Mouse (Mus musculus) brain, adult 2 months (tissue): Measurements from ENCODE around the gene Tpcn2.

ENCODE experiments used
- DNase-seq: peaks from one replicate; pipeline ENCODE4 v3.0.0; 2011; ENCODE audit warnings: low read depth, low spot score

The Tpcn2 gene

DNA sequence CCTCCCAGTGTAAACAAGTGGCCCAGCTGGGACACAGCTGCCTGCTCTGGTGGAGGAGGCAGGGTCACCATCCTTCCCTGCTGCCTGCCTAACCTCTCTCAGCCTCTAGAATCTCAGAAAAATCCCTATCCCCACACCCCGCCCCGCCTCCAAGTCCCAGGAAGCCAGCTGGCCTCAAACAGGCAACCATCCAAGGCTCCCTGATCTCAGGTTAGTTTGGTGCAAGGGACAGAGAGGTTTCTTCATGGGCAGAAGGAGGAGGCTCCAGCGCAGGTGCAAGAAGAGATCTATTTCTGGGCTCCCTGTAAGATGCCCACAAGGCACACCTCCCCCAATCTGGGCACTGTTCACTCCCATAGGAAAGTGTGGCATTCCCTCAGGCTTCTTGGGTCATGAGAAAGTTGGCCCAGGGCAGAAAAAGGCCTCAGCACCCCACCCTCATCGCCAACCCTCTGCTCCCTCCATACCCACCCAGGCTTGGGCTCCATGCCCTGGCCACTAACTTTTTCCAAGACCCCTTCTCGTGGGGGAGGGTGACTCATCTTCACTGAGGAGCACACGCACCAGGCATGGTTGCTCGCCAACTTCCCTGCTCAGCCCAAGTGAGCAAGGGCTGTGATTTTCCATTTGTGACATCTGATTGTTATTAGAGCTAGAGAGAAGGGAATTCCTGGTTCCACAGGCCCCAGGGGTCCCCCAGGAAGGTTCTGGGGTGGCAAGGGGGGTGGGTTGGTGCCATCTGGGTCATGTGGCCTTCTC, 15.9 kb upstream of the Tpcn2 start:
- DNase-seq = peak; percentile 95

DNA sequence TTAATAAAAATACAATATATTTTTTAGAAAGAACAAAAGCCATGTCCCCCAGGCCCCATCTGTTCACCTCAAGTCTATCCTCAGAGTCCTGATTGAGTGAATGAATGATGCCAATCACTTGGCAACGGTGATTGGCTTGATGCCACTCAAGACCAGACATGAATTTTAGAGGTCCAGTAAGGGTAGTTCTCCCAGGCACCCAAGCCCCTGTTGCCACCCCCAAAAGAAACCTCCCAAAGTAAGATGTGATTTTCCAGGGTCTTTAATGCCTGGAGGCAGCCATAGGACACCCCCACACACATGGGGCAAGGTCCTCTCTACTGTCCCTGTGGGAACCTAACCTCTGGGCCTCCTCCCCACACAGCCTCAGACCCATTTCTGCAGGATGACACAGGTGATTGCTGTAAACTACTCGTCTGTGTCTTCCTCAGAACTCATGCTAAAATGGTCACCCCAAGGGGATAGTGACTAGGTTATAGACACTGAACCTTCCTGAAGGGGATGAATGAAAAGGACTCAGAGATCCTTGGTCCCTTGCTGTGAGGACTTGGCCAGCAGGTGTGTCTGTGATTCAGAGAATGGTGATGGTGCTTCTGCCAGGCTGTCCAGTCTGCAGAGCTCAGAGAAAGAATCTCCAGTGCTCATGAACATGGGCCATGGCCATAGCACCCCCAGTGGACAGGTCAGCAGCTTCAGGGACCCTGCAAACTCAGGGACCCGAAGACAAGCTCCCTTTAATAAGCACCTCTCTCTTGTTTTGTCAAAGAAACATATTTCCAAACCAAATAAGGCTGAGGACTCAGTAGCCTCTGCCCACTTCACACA, 15.1 kb upstream of the Tpcn2 start:
- DNase-seq = peak; percentile 61

DNA sequence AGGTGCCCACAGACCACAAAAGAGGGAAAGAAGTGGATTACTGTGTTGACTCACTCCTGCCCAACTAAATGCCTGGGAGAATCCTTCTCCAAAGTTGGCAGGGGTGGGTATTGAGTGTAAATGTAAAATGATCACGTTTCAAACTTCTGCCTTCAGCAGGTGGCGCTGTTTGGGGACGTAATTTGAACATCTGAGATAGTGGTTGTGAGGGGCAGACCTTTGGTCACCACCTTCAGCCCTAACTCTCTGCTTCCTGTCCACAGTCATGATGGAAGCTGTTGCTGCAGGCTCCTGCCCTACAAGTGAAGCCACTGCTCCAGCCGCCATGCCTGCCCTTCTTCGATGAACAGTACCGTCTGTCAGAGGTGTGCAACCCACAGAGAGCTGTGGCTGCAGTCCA, 10.0 kb upstream of the Tpcn2 start:
- peak; percentile 46 for DNase-seq

DNA sequence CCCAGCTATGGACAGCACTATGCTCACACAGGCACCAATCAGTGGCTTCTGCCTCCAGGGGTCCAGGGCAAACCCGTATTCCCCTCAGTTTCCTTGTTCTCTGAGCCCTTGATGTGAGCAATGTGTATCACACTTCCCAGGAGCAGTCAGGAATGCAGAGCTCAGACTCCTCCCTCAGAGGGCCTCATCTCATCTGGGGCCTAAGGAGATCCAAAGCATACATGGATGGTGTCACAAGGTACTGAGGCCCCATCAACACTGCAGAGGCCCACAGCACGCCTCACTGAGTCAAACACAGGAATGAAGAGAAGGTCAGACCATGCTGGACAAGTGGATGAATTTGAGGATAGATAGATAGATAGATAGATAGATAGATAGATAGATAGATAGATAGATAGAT, 8.9 kb upstream of the Tpcn2 start:
- DNase-seq = no peak

DNA sequence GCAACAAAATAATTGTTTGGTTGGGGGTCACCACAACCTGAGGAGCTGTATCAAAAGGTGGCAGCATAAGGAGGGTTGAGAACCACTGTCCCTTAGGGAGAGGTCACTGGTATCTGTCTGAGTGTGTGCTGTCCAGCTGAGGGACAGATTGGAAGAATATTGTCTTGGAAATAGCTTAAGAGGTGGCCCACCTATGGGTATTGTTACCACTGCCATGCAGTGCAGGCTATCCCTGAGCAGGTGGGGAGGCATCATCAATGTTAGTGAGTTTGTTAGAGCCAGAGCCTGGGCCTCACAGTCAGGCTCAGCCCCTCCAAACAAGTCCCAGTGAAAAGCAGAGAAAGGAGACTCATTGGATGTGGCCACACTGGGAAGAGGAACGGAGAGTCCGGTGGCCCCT, 8.0 kb upstream of the Tpcn2 start:
- DNase-seq = no peak

DNA sequence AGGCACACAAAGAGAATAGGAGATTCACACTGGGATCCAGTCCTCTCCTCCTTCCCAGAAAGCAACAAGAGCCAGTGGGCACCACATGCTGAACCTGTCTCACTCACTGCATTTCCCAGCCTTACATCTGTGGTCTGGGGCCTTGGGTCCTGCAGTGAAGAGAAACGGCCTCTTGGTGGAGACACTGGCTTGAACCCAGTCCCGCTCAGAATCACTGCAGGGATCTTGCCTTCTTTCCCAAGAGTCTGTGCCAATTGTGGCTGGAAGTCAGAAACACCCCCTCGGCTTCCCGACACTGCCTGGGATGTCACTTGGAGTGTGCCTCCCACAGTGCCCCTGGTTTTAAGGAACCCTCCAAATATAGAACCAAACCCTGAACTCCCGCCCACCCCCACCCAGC, 5.5 kb upstream of the Tpcn2 start:
- DNase-seq = peak; percentile 86

DNA sequence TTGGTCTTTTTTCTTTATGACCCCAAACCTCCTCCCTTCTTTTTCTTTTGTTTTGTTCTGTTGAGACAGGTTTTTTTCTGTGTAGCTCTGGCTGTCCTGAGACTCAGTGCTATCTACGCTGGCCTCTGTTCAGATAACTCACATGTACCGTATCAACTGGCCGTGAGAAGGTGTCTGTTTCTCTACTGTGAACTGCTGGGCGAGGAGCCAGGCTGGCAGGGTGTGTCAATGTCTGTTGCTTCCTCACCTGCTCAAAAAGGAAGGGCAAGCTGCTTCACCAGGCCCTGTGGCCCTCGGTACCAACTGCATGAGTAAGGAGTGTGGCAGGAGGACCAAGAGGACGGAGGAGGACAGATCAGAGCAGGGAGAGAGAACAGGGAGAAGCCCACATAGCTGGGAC, 3.6 kb upstream of the Tpcn2 start:
- DNase-seq = peak; percentile 87

DNA sequence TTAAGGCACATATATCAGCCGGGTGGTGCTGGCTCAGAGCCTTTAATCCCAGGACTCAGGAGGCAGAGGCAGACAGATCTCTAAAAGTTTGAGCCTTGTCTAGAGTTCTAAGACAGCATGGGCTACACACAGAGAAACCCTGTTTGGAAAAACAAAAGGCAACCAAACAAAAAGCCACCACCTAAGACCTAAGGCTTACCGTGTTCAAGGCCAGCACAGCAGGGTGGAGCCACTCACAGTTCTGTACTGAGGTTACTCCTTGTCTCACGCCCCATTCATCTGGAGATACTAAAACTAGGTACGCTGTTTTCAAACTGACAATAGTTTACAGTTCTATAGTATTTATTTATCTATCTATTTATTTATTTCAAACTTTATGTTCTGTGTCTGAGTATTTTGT, 1.7 kb upstream of the Tpcn2 start:
- no peak for DNase-seq

DNA sequence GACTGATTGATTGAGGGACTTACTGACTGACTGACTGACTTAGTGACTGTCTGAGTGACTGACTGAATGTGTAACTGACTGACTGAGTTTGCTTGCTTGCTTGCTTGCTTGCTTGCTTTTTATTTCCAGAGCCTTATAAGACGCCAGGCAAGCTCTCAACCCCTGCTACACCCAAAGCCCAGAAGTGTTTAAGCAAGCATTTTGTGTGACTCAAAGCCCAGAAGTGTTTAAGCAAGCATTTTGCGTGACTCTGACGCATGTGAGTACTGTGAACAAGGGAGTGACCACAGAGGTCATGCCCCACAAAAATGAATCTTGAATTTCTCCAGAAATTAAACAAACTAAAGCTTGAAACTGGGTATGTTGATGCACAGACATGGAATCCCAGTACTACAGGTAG, 482 bp upstream of the Tpcn2 start:
- no peak for DNase-seq

DNA sequence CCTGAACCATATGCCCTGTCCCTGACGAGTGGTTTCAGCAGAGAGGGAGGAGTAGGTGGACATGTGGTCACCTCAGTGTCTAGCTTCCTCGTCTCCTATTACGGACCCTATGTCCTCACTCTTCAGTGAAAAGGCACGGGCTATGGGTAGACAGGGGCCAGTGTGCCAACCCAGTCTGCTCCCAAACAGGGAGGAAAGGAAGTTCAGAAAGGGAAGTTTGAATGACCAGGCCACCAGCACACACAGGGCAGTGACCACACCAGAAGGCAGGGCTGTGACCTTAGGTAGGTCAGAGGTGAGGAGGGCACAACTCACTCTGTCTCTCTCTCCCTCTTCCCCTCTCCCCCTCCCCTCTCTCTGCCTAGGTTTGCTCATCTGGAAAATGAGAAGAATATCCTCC, 770 bp downstream of the Tpcn2 start:
- DNase-seq = no peak

DNA sequence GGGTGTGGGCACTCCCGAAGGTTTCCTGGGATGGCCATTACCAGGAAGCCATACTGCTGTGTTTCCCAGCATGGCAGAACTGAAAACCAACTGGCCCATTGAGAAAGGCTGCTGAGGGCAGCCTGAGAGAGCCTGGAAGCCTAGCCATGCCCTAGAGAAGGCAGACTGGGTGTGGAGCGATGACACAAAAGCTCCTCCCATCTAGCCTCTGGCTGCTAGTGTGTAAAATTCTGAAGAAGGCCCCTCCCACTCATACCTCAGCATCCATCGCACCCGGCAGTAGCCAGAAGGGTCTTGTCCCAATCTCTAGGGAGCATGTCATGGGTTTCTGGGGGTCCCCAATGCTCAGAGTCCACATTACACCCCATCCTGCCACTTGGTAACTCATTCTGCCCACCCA, 2.4 kb downstream of the Tpcn2 start:
- no peak for DNase-seq

DNA sequence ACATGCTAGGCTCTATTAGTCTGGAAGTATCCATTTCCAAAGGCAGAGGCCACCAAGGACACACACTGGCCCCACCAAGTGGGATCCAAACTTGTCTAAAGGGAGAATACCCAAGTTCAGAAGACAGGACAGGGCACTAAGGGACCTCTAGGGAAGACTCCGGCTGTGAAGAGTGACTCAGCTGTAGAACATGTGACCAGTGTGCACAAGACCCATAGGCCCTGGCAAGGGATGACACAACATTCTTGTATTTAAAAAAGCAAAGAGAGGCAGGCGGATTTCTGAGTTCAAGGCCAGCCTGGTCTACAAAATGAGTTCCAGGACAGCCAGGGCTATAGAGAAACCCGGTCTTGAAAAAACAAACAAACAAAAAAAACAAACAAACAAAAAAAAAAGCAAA, 8.3 kb downstream of the Tpcn2 start:
- no peak for DNase-seq

DNA sequence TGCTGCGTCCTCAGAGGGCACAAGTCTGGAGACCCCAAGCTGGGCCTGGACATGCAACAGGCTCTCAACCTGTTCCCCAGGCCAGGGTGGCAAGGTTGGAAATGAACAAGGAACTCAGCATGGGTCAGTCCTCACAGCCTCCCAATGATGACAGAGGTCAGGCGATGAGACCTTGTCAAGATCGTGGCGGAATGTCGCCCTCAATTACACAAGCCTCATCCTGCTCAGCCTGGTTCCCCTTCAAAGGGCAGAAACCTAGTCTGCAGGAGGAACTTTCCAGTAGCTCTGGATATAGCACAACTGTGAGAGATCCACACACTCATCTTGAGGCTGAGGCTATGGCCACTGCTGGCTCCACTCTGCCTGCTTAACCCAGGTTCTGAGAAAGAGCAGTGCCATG, 12.9 kb downstream of the Tpcn2 start:
- DNase-seq = no peak

DNA sequence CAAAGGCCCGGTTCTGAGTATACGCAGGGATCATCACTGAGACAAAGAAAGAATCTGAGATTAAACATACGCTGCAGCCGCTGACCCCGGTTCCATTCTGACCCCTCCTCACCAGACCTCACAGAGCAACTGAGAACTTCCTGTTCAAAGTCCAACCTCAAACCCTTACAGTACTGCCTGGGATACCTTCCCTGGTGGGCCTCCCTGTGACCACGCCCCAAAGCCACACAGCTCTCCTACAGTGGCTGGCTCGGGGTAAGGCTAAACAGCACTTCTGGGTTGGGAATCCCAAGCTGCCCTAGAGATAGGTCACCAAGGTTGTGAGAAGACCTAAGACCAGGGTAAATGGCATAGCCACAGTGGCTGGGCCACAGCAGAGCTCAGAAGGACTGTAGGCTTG, 14.9 kb downstream of the Tpcn2 start:
- DNase-seq = no peak

DNA sequence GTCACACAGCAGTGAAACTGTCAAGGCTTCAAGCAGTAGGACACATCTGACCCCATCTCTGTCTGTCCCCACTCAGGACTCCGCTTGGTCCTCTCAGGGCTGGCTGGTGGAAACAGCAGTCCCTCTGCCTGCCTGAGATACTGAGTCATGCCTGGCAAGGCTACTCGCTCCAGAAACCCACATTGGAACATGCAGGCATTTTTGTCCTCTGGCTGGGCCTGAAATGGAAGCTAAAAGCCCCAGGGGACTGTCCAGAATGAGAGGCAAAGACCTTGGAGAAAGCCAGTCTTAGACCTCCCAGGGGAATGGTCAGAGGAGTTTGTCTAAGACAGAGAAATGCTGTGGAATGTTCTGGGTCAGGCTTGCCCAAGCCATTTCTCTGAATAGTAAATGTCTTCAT, 17.8 kb downstream of the Tpcn2 start:
- DNase-seq = peak; percentile 36

DNA sequence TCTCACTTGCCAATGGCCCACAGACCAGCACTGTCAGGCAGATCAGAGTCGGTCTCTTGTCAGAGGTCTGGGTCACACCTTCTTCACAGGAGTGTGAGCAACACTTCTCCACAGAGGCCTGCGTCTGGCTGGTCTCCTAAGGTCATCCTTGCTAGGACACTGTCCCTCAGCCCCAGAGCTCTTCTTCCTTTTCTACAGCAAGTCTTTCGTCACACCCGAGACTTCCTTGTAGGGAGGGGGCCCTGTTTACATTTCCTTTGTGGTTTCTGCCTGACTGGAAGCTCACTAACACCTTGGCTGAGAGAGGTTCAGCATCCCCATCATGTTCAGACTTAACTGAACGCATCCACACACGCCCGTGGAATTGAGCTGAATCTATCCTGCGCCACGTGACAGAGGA, 19.6 kb downstream of the Tpcn2 start:
- no peak for DNase-seq

DNA sequence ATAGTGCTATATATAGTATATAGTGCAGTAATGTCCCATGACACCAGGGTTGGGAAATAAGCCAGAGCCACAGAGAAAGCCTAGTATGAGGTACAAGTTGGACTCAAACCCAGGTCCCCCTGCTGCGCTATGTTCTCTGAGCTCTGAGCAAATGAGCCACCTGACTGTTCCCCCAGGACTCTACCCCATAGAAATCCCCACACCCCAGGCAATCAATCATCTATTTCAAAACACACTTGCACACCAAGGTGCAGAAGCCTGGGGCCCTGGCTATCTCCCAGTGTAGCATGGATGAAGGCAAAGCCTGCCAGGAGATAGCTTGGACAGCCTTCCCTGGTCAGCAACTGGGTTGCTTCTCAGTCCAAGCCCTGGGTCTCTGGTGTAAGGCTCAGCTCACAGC, 27.7 kb downstream of the Tpcn2 start:
- no peak for DNase-seq

DNA sequence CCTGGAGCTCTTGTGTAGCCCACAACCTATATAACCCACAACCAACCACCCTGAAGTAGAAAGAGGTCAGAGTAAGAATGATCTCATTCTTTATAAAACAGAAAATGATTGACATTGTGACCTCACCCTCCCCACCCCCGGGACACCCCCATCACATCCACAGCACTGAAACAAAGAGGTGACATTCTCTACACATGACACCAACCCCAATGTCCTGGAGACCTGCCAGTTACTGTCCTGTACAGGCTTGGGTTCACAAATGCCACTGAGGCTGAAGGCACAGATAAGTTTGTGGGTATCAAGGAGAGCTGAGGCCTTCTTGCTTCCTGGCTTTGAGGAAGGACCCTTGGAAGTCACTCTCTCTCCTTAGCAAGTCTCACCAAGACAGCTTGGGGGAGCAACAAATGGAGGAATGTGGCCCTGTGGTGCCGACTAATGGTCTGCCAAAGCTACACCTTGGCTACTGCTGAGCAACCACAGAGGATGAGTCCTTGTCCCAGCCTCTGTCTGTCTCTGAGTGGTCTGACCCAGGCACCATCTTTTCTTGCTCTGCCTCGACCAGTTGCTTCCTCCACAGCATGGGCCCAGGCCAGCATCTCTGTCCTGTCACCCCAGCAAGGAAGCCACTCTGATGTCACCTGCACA, 29.7 kb downstream of the Tpcn2 start:
- no peak for DNase-seq

DNA sequence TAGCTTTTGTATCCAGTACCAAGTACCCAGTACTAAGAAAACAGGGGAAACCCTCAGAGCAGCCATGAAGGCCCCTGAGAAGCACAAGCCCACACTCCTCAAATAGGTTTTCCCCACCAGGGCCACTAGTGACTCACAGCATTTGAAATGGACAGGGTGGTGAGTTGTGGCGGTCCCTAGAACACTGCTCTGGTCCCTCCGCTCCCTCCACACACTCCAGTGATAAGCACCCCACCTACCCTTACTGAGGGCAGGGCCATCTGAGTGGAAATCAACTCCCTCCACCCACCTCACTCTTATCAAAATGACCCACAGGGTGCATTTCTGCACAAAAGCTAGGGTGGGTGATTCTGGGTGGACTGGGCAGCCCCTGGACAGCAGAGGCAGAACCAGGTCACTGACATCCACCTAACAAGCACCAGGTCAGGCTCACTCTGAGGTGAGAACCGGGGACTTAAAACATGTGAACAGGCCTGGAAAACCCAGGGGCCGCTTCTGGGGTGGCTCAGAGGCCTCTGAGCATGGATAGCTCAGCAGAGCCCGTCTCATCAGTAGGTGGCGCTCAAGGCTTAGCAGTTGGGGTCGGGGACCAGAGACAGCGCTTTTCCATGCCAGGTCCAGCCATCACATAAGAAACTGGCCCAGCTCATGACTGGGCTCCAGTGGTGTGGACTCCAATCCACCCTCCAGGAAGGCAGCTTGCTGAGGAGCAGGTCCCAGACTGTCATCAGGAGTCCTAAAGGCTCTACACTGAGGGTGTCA, 30.9 kb downstream of the Tpcn2 start:
- DNase-seq = peak; percentile 94

DNA sequence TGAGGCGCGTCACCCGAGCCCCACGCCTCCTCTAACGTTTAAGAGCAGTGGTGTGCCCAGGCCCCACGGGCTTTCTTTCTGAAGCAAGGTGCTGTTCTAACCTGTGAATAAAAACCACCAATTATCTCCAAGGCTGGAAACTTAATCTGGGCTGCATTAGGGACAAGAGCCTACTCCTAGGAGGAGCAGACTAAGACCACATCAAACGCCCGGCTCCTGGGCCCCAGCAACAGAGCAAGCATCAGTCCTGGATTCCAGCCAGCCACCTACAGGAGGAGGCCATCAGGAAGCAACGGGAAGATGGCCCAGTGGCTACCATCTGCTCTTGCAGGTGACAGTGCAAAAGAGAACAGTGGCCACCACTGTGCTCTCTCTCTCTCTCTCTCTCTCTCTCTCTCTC, 33.6 kb downstream of the Tpcn2 start:
- DNase-seq = peak; percentile 95

DNA sequence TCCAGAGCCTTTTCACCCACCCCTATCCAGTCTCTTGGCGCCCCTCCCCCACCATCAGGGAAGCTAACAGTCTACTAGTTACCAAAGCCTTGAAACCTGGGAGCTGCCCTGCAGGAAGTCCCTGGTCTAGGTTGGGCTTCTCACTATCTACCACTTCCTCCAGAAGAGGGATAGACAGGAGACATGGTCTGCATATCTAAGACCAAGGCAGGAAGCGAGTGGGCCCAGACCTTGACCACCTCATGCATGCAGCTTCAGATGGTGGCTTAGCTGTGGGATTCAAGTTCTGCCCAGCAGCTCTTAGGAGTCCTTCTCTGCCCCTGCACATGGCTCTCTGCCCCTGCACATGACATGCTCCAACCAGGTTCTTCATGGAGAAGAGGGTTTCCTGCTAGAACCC, 34.9 kb downstream of the Tpcn2 start:
- no peak for DNase-seq
